Mouse (Mus musculus): Measurements from ENCODE around the gene Dnah8. TPM values are rescaled to one million over a fixed set of nuclear protein-coding genes. Genes with fewer than 3 reads are reported as not detected.
A peak's percentile ranks its signal among the peaks of the same experiment; 100 is the strongest.

Gene Dnah8
- total and polyA plus RNA-seq, 3 experiments: 15.4 to 143 (median 19.5) TPM

- Histone ChIP-seq H3K4me1 (ENCODE audit: control insufficient read depth in 1 of 2, insufficient read depth in 2 of 2, low read length in 2 of 2) (no peaks in the 10 kb centered on the region), H3K27ac (ENCODE audit: control insufficient read depth, low read depth, low read length) (no peak overlapping the region), H3K27me3 (ENCODE audit: control insufficient read depth in 1 of 2, insufficient read depth in 2 of 2, low read length in 2 of 2) (no peaks in the 10 kb centered on the region), H3K9ac (ENCODE audit: control insufficient read depth, low read depth, low read length, poor library complexity, severe bottlenecking) (no peak overlapping the region), H3K79me2 (ENCODE audit: control insufficient read depth, insufficient read depth, low read length, poor library complexity) (no peaks in the 10 kb centered on the region), H3K36me3 (ENCODE audit: control insufficient read depth in 1 of 2, insufficient read depth in 2 of 2, low read length in 2 of 2) (no peaks in the 10 kb centered on the region), H3K9me3 (replicated peaks; ENCODE audit: insufficient read depth, low read length) (no peaks in the 10 kb centered on the region), H3K4me3 (ENCODE audit: control insufficient read depth in 1 of 2, insufficient read depth in 1 of 2, low read depth in 2 of 2, low read length in 2 of 2) (no peak overlapping the region)
- DNase-seq (ENCODE audit: low read depth, low spot score): no peak
- TF ChIP-seq MXI1 (IDR thresholded peaks at IDR 0.05; ENCODE audit: low read depth, low read length): no peak
- no peak for TF ChIP-seq RAD21 (IDR thresholded peaks at IDR 0.05; ENCODE audit: low read depth, low read length)
- TF ChIP-seq UBTF (IDR thresholded peaks at IDR 0.05; ENCODE audit: borderline replicate concordance, insufficient read depth, low read depth, low read length): no peak
- no peak for TF ChIP-seq GATA1 (IDR thresholded peaks at IDR 0.05; ENCODE audit: low read depth, low read length)
- no peak for TF ChIP-seq POLR2A (IDR thresholded peaks at IDR 0.05; ENCODE audit: control insufficient read depth in 1 of 2, insufficient read depth in 1 of 2, low read depth in 1 of 2, low read length in 2 of 2, poor library complexity in 1 of 2)
- TF ChIP-seq USF1 (IDR thresholded peaks at IDR 0.05; ENCODE audit: low read depth, low read length): no peak
- no peak for TF ChIP-seq SIN3A (IDR thresholded peaks at IDR 0.05; ENCODE audit: low read length)
- no peak for TF ChIP-seq CTCF (IDR thresholded peaks at IDR 0.05 in 2 of 3, conservative IDR thresholded peaks at IDR 0.05 in 1 of 3; ENCODE audit: control insufficient read depth in 1 of 3, insufficient read depth in 1 of 3, low read depth in 2 of 3, low read length in 3 of 3, poor library complexity in 1 of 3, severe bottlenecking in 1 of 3)
- TF ChIP-seq NELFE (IDR thresholded peaks at IDR 0.05; ENCODE audit: low read depth, low read length): no peak
- TF ChIP-seq SMC3 (IDR thresholded peaks at IDR 0.05; ENCODE audit: low read depth, low read length): no peak
- no peak for TF ChIP-seq TCF12 (IDR thresholded peaks at IDR 0.05; ENCODE audit: low read depth, low read length)
- TF ChIP-seq HCFC1 (IDR thresholded peaks at IDR 0.05; ENCODE audit: low read depth, low read length): no peak
- TF ChIP-seq MYC (IDR thresholded peaks at IDR 0.05; ENCODE audit: low read depth, low read length): no peak
- no peak for TF ChIP-seq MAZ (IDR thresholded peaks at IDR 0.05; ENCODE audit: low read depth, low read length)
These were observed 267.9 kb downstream of the Dnah8 start for GRCm38 (mm10) chr17:30892086-30892485.

GRCm38 (mm10) chr17:30892730-30893129 lies 268.6 kb downstream of the Dnah8 start:
- no peaks in the 10 kb centered on the region for H3K4me1 ChIP-seq (ENCODE audit: control insufficient read depth in 1 of 2, insufficient read depth in 2 of 2, low read length in 2 of 2)
- H3K4me3 ChIP-seq (ENCODE audit: control insufficient read depth in 1 of 2, insufficient read depth in 1 of 2, low read depth in 2 of 2, low read length in 2 of 2): no peak overlapping the region
- TF ChIP-seq CTCF (IDR thresholded peaks at IDR 0.05 in 2 of 3, conservative IDR thresholded peaks at IDR 0.05 in 1 of 3; ENCODE audit: control insufficient read depth in 1 of 3, insufficient read depth in 1 of 3, low read depth in 2 of 3, low read length in 3 of 3, poor library complexity in 1 of 3, severe bottlenecking in 1 of 3) (peak; percentile 61 to 69 (median 66)), SMC3 (IDR thresholded peaks at IDR 0.05; ENCODE audit: low read depth, low read length) (peak; percentile 60), GABPA (IDR thresholded peaks at IDR 0.05; ENCODE audit: low read depth, low read length) (no peak), RAD21 (IDR thresholded peaks at IDR 0.05; ENCODE audit: low read depth, low read length) (peak; percentile 44), CHD2 (IDR thresholded peaks at IDR 0.05; ENCODE audit: low read length) (no peak), JUND (IDR thresholded peaks at IDR 0.05; ENCODE audit: low read depth, low read length) (no peak), MXI1 (IDR thresholded peaks at IDR 0.05; ENCODE audit: low read depth, low read length) (no peak)
- no peak overlapping the region for H3K27ac ChIP-seq (ENCODE audit: control insufficient read depth, low read depth, low read length)
- DNase-seq (ENCODE audit: low read depth, low spot score): peak; percentile 68
- no peaks in the 10 kb centered on the region for H3K9me3 ChIP-seq (replicated peaks; ENCODE audit: insufficient read depth, low read length)
- H3K36me3 ChIP-seq (ENCODE audit: control insufficient read depth in 1 of 2, insufficient read depth in 2 of 2, low read length in 2 of 2): no peaks in the 10 kb centered on the region
- no peak overlapping the region for H3K9ac ChIP-seq (ENCODE audit: control insufficient read depth, low read depth, low read length, poor library complexity, severe bottlenecking)
- no peaks in the 10 kb centered on the region for H3K79me2 ChIP-seq (ENCODE audit: control insufficient read depth, insufficient read depth, low read length, poor library complexity)
- H3K27me3 ChIP-seq (ENCODE audit: control insufficient read depth in 1 of 2, insufficient read depth in 2 of 2, low read length in 2 of 2): no peaks in the 10 kb centered on the region

All from MEL (cell line).